Mouse (Mus musculus): ENCODE results near the gene Eloa. TPM values are rescaled to one million over a fixed set of nuclear protein-coding genes. Genes with fewer than 3 reads are reported as not detected.

Gene Eloa
- polyA plus RNA-seq, 1 experiment from 2014 or later: 43.4 TPM

GRCm38 (mm10) chr4:135964426-135964825 lies 57.1 kb downstream of the Eloa start:
- Histone ChIP-seq H3K4me1 (peaks cover 12% of the 10 kb centered on the region), H3K9ac (peak overlapping the region; percentile 77), H3K36me3 (peaks cover 54% of the 10 kb centered on the region), H3K27me3 (no peaks in the 10 kb centered on the region), H3K4me3 (peak overlapping the region; percentile 57), H3K9me3 (no peaks in the 10 kb centered on the region), H3K27ac (no peak overlapping the region), H3K4me2 (replicated peaks) (peak overlapping the region; percentile 77)
- 4% methylated on average over 12 of the region's 12 CpGs for WGBS
- ATAC-seq (ENCODE audit: insufficient number of reproducible peaks, insufficient read depth, low FRiP score, low TSS enrichment): no peak

GRCm38 (mm10) chr4:135963457-135964193 lies 57.9 kb downstream of the Eloa start, which contains the start of gene Gale:
TSS of gene Gale (plus strand) at chr4:135963727.
- Histone ChIP-seq H3K9me3 (no peaks in the 10 kb centered on the region), H3K4me2 (replicated peaks) (peak within 1 kb of the TSS; percentile 77), H3K27me3 (no peaks in the 10 kb centered on the region), H3K4me3 (peak within 1 kb of the TSS; percentile 57), H3K4me1 (peaks cover 12% of the 10 kb centered on the region), H3K27ac (peak within 1 kb of the TSS; percentile 88), H3K9ac (peak within 1 kb of the TSS; percentile 77), H3K36me3 (peaks cover 52% of the 10 kb centered on the region)
- under 1% methylated on average over 56 of the region's 56 CpGs for WGBS
- peak; percentile 91 for ATAC-seq (ENCODE audit: insufficient number of reproducible peaks, insufficient read depth, low FRiP score, low TSS enrichment)

GRCm38 (mm10) chr4:135962946-135963345 lies 58.6 kb downstream of the Eloa start:
- peaks cover 12% of the 10 kb centered on the region for H3K4me1 ChIP-seq
- peak overlapping the region; percentile 57 for H3K4me3 ChIP-seq
- no peaks in the 10 kb centered on the region for H3K9me3 ChIP-seq
- ATAC-seq (ENCODE audit: insufficient number of reproducible peaks, insufficient read depth, low FRiP score, low TSS enrichment): no peak
- H3K9ac ChIP-seq: peak overlapping the region; percentile 77
- peaks cover 51% of the 10 kb centered on the region for H3K36me3 ChIP-seq
- H3K27ac ChIP-seq: peak overlapping the region; percentile 88
- H3K4me2 ChIP-seq (replicated peaks): peak overlapping the region; percentile 77
- no peaks in the 10 kb centered on the region for H3K27me3 ChIP-seq
- 5% methylated on average over 15 of the region's 15 CpGs for WGBS

GRCm38 (mm10) chr4:135962198-135962597 lies 59.4 kb downstream of the Eloa start:
- no peak overlapping the region for H3K4me3 ChIP-seq
- ATAC-seq (ENCODE audit: insufficient number of reproducible peaks, insufficient read depth, low FRiP score, low TSS enrichment): no peak
- H3K4me1 ChIP-seq: peaks cover 12% of the 10 kb centered on the region
- H3K9ac ChIP-seq: no peak overlapping the region
- WGBS: 88% methylated on average over 7 of the region's 7 CpGs
- peaks cover 50% of the 10 kb centered on the region for H3K36me3 ChIP-seq
- no peaks in the 10 kb centered on the region for H3K9me3 ChIP-seq
- H3K27me3 ChIP-seq: no peaks in the 10 kb centered on the region
- no peak overlapping the region for H3K4me2 ChIP-seq (replicated peaks)
- no peak overlapping the region for H3K27ac ChIP-seq

GRCm38 (mm10) chr4:135961709-135962108 lies 59.9 kb downstream of the Eloa start:
- H3K9me3 ChIP-seq: no peaks in the 10 kb centered on the region
- no peak overlapping the region for H3K4me2 ChIP-seq (replicated peaks)
- no peak for ATAC-seq (ENCODE audit: insufficient number of reproducible peaks, insufficient read depth, low FRiP score, low TSS enrichment)
- no peak overlapping the region for H3K4me3 ChIP-seq
- peaks cover 47% of the 10 kb centered on the region for H3K36me3 ChIP-seq
- no peak overlapping the region for H3K27ac ChIP-seq
- no peaks in the 10 kb centered on the region for H3K27me3 ChIP-seq
- H3K4me1 ChIP-seq: peaks cover 12% of the 10 kb centered on the region
- no peak overlapping the region for H3K9ac ChIP-seq
- WGBS: 85% methylated on average over 5 of the region's 5 CpGs

- Histone ChIP-seq H3K4me1 (peaks cover 12% of the 10 kb centered on the region), H3K27me3 (no peaks in the 10 kb centered on the region), H3K36me3 (peaks cover 46% of the 10 kb centered on the region), H3K4me3 (no peak overlapping the region), H3K9ac (no peak overlapping the region), H3K9me3 (no peaks in the 10 kb centered on the region), H3K4me2 (replicated peaks) (no peak overlapping the region), H3K27ac (no peak overlapping the region)
- 22% methylated on average over 5 of the region's 5 CpGs for WGBS
- ATAC-seq (ENCODE audit: insufficient number of reproducible peaks, insufficient read depth, low FRiP score, low TSS enrichment): no peak
Measured at GRCm38 (mm10) chr4:135960717-135961116, 60.8 kb downstream of the Eloa start.

- no peak for ATAC-seq (ENCODE audit: insufficient number of reproducible peaks, insufficient read depth, low FRiP score, low TSS enrichment)
- no peaks in the 10 kb centered on the region for H3K9me3 ChIP-seq
- H3K36me3 ChIP-seq: peaks cover 55% of the 10 kb centered on the region
- H3K4me1 ChIP-seq: no peaks in the 10 kb centered on the region
- no peak overlapping the region for H3K27ac ChIP-seq
- no peaks in the 10 kb centered on the region for H3K27me3 ChIP-seq
- no peak overlapping the region for H3K4me3 ChIP-seq
- H3K4me2 ChIP-seq (replicated peaks): no peak overlapping the region
- H3K9ac ChIP-seq: no peak overlapping the region
- WGBS: 58% methylated on average over 8 of the region's 8 CpGs
Measured at GRCm38 (mm10) chr4:135958354-135958753, 63.2 kb downstream of the Eloa start.

GRCm38 (mm10) chr4:135955886-135956285 lies 65.7 kb downstream of the Eloa start:
- no peaks in the 10 kb centered on the region for H3K9me3 ChIP-seq
- WGBS: 81% methylated on average over 9 of the region's 9 CpGs
- ATAC-seq (ENCODE audit: insufficient number of reproducible peaks, insufficient read depth, low FRiP score, low TSS enrichment): no peak

GRCm38 (mm10) chr4:135954241-135954640 lies 67.3 kb downstream of the Eloa start:
- WGBS: 14% methylated on average over 2 of the region's 2 CpGs
- Histone ChIP-seq H3K27ac (no peak overlapping the region), H3K36me3 (peaks cover 60% of the 10 kb centered on the region), H3K9me3 (no peaks in the 10 kb centered on the region), H3K4me3 (no peak overlapping the region), H3K27me3 (no peaks in the 10 kb centered on the region), H3K4me1 (no peaks in the 10 kb centered on the region), H3K9ac (no peak overlapping the region), H3K4me2 (replicated peaks) (no peak overlapping the region)
- no peak for ATAC-seq (ENCODE audit: insufficient number of reproducible peaks, insufficient read depth, low FRiP score, low TSS enrichment)

More at GRCm38 (mm10) chr4:135955886-135956285, 65.7 kb downstream of the Eloa start:
- no peak overlapping the region for H3K27ac ChIP-seq
- H3K36me3 ChIP-seq: peaks cover 68% of the 10 kb centered on the region
- no peak overlapping the region for H3K4me3 ChIP-seq
- no peak overlapping the region for H3K9ac ChIP-seq
- H3K4me2 ChIP-seq (replicated peaks): no peak overlapping the region
- no peaks in the 10 kb centered on the region for H3K4me1 ChIP-seq
- no peaks in the 10 kb centered on the region for H3K27me3 ChIP-seq

Other genes with a start within 250 kb of the Eloa start
- 342 and 361 TPM in 2 replicates for gene Srsf10, start 166.0 kb downstream of the Eloa start, polyA plus RNA-seq (2016; fragmentation: Nextera tagmentation; extraction: Ambion mirVana)
- gene Pnrc2, start 147.9 kb downstream of the Eloa start, polyA plus RNA-seq (2016; fragmentation: Nextera tagmentation; extraction: Ambion mirVana): 177 and 187 TPM in 2 replicates
- gene Cnr2, start 126.4 kb downstream of the Eloa start, polyA plus RNA-seq (2016; fragmentation: Nextera tagmentation; extraction: Ambion mirVana): 0.19 and 0.38 TPM in 2 replicates
- 51.6 and 59.7 TPM in 2 replicates for gene Fuca1, start 101.0 kb downstream of the Eloa start, polyA plus RNA-seq (2016; fragmentation: Nextera tagmentation; extraction: Ambion mirVana)
- 76.3 and 81.5 TPM in 2 replicates for gene Hmgcl, start 75.3 kb downstream of the Eloa start, polyA plus RNA-seq (2016; fragmentation: Nextera tagmentation; extraction: Ambion mirVana)
- gene Gale, start 58.0 kb downstream of the Eloa start, polyA plus RNA-seq (2016; fragmentation: Nextera tagmentation; extraction: Ambion mirVana): 29.1 and 31.2 TPM in 2 replicates
- gene Lypla2, start 49.1 kb downstream of the Eloa start, polyA plus RNA-seq (2016; fragmentation: Nextera tagmentation; extraction: Ambion mirVana): 124 and 126 TPM in 2 replicates
- 64.4 and 65.2 TPM in 2 replicates for gene Pithd1, start 34.5 kb downstream of the Eloa start, polyA plus RNA-seq (2016; fragmentation: Nextera tagmentation; extraction: Ambion mirVana)
- gene Rpl11, start 31.7 kb upstream of the Eloa start, polyA plus RNA-seq (2016; fragmentation: Nextera tagmentation; extraction: Ambion mirVana): 390 and 392 TPM in 2 replicates
- 612 and 623 TPM in 2 replicates for gene Id3, start 121.7 kb upstream of the Eloa start, polyA plus RNA-seq (2016; fragmentation: Nextera tagmentation; extraction: Ambion mirVana)
- 8.3 and 8.7 TPM in 2 replicates for gene E2f2, start 150.6 kb upstream of the Eloa start, polyA plus RNA-seq (2016; fragmentation: Nextera tagmentation; extraction: Ambion mirVana)
- 13.1 and 13.3 TPM in 2 replicates for gene Asap3, start 184.6 kb upstream of the Eloa start, polyA plus RNA-seq (2016; fragmentation: Nextera tagmentation; extraction: Ambion mirVana)
- gene Tcea3, start 226.0 kb upstream of the Eloa start, polyA plus RNA-seq (2016; fragmentation: Nextera tagmentation; extraction: Ambion mirVana): 2.9 and 4.1 TPM in 2 replicates